Mouse (Mus musculus) neural tube, embryonic 14.5 days (tissue): ENCODE results near the gene Prdx5. TPM values are rescaled to one million over a fixed set of nuclear protein-coding genes. Genes with fewer than 3 reads are reported as not detected.

Source experiments
- ATAC-seq: fragments of 200-750 bp; cut with Nextera tagmentation; 2 replicates; pipeline ENCODE4 v1.8.0; 2017; ENCODE audit warnings: low read depth, mild to moderate bottlenecking, moderate TSS enrichment, moderate library complexity
- H3K27ac ChIP-seq: fragments of 300-500 bp; sonication (generic); 2 replicates; pipeline ENCODE4 v1.5.1; 2014; ENCODE audit warnings: low read depth, mild to moderate bottlenecking, control low read depth, low read length, moderate library complexity, mixed read lengths
- H3K27me3 ChIP-seq: fragments of 300-500 bp; sonication (generic); 2 replicates; pipeline ENCODE4 v1.6.1; 2014; ENCODE audit warnings: low read length; ENCODE audit not compliant: control insufficient read depth, insufficient read depth
- H3K36me3 ChIP-seq: fragments of 300-500 bp; sonication (generic); 2 replicates; pipeline ENCODE4 v1.6.1; 2014; ENCODE audit warnings: low read length, mixed read lengths; ENCODE audit not compliant: control insufficient read depth, insufficient read depth
- H3K4me1 ChIP-seq: fragments of 300-500 bp; sonication (generic); 2 replicates; pipeline ENCODE4 v1.6.1; 2014; ENCODE audit warnings: low read length; ENCODE audit not compliant: control insufficient read depth, insufficient read depth
- H3K4me2 ChIP-seq: fragments of 300-500 bp; sonication (generic); 2 replicates; pipeline ENCODE4 v1.6.1; 2014; ENCODE audit warnings: mild to moderate bottlenecking, low read depth, low read length, control low read depth
- H3K4me3 ChIP-seq: fragments of 300-500 bp; sonication (generic); 2 replicates; pipeline ENCODE4 v1.5.1; 2014; ENCODE audit warnings: low read depth, low read length, control low read depth, mixed read lengths
- H3K9ac ChIP-seq: fragments of 300-500 bp; sonication (generic); replicated peaks from 2 replicates; pipeline ENCODE4 v1.6.1; 2014; ENCODE audit warnings: low read depth, mild to moderate bottlenecking, control low read depth, low read length, mixed read lengths
- H3K9me3 ChIP-seq: fragments of 300-500 bp; sonication (generic); 2 replicates; pipeline ENCODE4 v1.6.1; 2016; ENCODE audit warnings: low read length; ENCODE audit not compliant: control insufficient read depth
- WGBS: fragments of 180-500 bp; shearing (Covaris S2); extraction: QIAGEN DNeasy Blood & Tissue Kit; methylation state at CpG from one replicate; pipeline ENCODE4 v1.1.7; 2014; 5-methylcytosine and 5-hydroxymethylcytosine counted together
- polyA plus RNA-seq: library from polyadenylated mRNA; unstranded; fragments of >200 nt; fragmentation: Nextera tagmentation; extraction: Ambion mirVana; gene quantifications from 2 replicates; pipeline ENCODE4 v1.2.1, GENCODE M21; 2014

Prdx5 gene
- polyA plus RNA-seq, 1 experiment from 2014 or later = 272 TPM

DNA sequence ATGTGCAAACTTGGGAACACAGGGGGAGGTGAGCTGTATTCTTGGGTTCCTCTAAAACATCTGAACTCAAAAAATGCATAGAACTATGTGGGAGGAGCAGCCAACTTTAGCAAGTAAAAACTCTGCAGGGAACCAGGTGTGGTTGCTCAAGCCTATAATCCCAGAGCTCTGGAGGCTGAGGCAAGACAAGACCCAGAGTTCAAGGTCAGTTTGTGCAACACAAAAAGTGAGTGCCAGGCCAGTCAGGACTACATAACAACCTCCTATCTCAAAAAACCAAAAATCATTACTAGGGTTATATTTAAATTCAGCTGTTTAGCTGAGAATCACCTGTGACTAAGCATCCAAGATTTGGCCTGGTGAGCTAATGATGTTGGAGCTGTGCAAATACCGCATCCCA is 22.1 kb upstream of the Prdx5 start:
- Histone ChIP-seq H3K9ac (no peak overlapping the region), H3K9me3 (no peaks in the 10 kb centered on the region), H3K27me3 (peaks cover 54% of the 10 kb centered on the region), H3K36me3 (no peaks in the 10 kb centered on the region), H3K27ac (no peak overlapping the region), H3K4me3 (no peak overlapping the region), H3K4me1 (peaks cover 11% of the 10 kb centered on the region), H3K4me2 (no peak overlapping the region)
- 53% methylated on average over 1 of the region's 1 CpGs for WGBS
- no peak for ATAC-seq

DNA sequence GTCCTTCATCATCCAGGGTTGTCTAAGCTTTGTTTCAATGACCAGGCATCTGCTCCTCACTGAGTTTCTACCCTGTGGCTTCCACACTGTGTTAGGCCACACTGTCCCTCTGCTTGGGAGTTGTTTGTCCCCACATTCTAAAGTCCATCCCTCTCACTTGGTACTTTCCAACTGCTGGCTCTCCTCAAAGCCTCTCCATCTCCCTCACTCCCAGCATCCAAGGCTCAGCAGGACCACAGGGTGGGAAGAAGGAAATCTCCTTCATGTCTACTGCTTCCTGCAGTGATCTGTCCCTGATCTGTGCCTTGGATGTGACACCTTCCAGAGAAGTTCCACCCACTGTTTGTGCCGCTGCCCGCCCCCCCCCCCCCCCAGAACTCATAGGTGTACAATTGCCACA is 21.1 kb upstream of the Prdx5 start:
- H3K4me3 ChIP-seq = no peak overlapping the region
- no peaks in the 10 kb centered on the region for H3K36me3 ChIP-seq
- WGBS = 0% methylated on average over 2 of the region's 2 CpGs
- H3K9ac ChIP-seq = no peak overlapping the region
- H3K4me2 ChIP-seq = no peak overlapping the region
- peaks cover 61% of the 10 kb centered on the region for H3K27me3 ChIP-seq
- H3K27ac ChIP-seq = no peak overlapping the region
- H3K4me1 ChIP-seq = peaks cover 11% of the 10 kb centered on the region
- no peak for ATAC-seq
- no peaks in the 10 kb centered on the region for H3K9me3 ChIP-seq

DNA sequence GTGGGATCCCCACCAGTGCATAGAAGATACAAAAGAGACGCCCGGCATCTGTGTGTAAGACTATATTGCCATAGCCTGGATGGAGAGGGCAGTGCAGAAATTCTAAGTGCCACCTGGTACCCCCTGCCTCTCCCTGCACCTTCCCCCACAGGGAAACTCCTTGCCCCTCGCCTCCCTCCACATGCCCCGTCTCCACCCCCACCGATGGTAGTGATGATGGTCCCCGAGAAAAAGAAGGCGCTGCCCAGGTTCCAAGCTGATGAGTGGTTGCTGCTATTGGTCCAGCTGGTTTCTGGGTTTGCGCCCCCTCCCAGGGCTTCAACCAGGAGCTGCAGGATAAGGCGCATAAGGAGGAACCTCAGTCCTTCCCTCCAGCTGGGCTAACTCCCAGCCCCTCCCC is 18.2 kb upstream of the Prdx5 start:
- Histone ChIP-seq H3K27me3 (peaks cover 70% of the 10 kb centered on the region), H3K36me3 (no peaks in the 10 kb centered on the region), H3K9ac (no peak overlapping the region), H3K4me1 (no peaks in the 10 kb centered on the region), H3K9me3 (no peaks in the 10 kb centered on the region), H3K4me3 (no peak overlapping the region), H3K27ac (no peak overlapping the region), H3K4me2 (no peak overlapping the region)
- WGBS = 11% methylated on average over 9 of the region's 9 CpGs
- ATAC-seq = no peak

DNA sequence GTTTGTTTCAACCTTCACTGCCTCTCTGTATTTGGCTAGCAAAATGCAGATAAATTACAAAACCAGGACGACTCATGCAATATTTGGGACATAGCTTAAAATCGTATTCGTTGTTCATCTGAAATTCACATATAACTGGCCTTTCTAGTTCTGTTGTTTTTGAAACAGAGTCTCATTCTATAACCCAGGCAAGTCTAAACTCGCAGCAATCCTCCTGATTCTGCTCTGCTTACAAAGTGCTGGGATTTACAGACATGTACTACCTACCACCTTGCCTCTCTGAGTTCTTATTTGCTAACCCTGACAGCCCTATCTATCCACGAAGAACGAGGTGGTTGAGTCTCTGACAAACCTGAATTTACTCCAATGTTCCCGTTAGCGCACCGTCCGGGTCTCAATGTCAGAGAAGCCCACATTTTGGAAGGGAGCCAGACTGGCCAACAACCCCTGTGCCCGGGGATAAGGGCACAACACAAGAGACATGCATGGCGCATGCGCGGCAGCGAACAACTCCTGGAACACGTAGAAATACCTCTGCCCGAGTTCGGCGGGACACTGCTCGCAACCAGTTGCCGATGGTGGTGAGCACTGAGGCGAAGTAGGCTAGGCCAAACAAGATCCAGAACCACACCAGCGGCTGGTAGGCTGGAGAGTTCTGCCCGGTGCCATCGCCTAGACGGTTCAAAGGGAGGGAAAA is 16.8 kb upstream of the Prdx5 start:
- no peaks in the 10 kb centered on the region for H3K36me3 ChIP-seq
- no peaks in the 10 kb centered on the region for H3K9me3 ChIP-seq
- peak overlapping the region; percentile 18; the same call in 1 of the 2 replicates for H3K4me3 ChIP-seq
- no peak for ATAC-seq
- H3K4me2 ChIP-seq = peak overlapping the region; percentile 41
- H3K27ac ChIP-seq = no peak overlapping the region
- no peaks in the 10 kb centered on the region for H3K4me1 ChIP-seq
- H3K9ac ChIP-seq = no peak overlapping the region
- 10% methylated on average over 26 of the region's 26 CpGs for WGBS
- peaks cover 60% of the 10 kb centered on the region for H3K27me3 ChIP-seq

DNA sequence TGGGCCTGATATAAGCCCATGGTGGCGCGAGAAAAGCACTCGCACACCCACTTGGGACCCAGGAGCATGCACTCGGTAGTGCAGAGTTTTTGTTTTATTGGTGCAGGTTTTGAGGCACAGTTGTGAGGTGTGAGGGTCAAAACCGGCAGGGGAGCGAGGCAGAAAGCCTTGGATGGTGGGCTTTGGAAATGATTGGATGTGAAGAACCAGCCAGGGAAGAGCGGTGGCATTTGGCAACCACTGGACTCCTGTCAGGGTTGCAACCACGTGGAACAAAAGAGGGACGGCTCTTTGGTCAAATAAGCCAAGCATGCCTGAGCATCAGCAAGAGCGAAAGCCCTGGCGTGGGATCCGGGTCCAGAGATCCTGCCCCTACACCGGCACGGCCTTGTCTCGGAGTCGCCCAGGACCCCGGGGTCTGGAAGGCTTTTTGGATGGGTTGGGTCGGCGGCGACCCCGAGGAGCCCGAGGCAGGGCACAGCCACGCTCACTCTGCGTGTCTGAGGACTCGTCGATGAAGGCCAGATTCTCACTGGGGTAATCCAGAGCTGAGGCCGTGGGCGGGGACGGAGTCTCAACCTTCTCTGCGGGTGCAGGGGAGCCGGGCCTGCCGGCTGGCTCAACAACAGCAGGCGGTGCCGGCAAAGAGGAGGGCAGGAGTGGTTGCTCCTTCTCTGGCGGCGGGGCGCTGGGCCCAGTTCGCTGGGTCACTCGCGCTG is 15.9 kb upstream of the Prdx5 start:
- Histone ChIP-seq H3K9me3 (no peaks in the 10 kb centered on the region), H3K4me3 (peak overlapping the region; percentile 9; the same call in 1 of the 2 replicates), H3K4me2 (no peak overlapping the region), H3K27ac (no peak overlapping the region), H3K9ac (no peak overlapping the region), H3K36me3 (no peaks in the 10 kb centered on the region), H3K4me1 (peaks cover 3% of the 10 kb centered on the region), H3K27me3 (peaks cover 57% of the 10 kb centered on the region)
- 5% methylated on average over 40 of the region's 40 CpGs for WGBS
- no peak for ATAC-seq

DNA sequence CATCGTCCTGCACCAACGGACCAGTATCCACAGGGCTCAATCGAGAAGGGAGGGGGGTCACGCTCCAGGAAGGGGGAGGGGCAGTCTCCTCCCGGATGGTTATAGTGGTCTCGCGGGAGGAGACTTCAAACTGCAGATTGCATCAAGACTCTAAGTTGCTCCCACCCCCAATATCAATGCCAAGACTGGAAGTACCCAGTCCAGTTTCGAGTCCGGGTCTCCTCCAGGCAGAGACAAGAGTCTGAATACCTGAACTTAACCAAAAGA is 15.3 kb upstream of the Prdx5 start, which contains the start of gene Catsperz:
Gene Catsperz (minus strand): TSS at position 74 of the 267 bp plus-strand sequence.
- Histone ChIP-seq H3K9me3 (no peaks in the 10 kb centered on the region), H3K27ac (no peak within 1 kb of the TSS), H3K4me2 (peak within 1 kb of the TSS; percentile 11; the same call in 1 of the 2 replicates), H3K27me3 (peaks cover 56% of the 10 kb centered on the region), H3K4me3 (peak within 1 kb of the TSS; percentile 9; the same call in 1 of the 2 replicates), H3K4me1 (peaks cover 8% of the 10 kb centered on the region), H3K9ac (no peak within 1 kb of the TSS), H3K36me3 (no peaks in the 10 kb centered on the region)
- WGBS = 2% methylated on average over 9 of the region's 9 CpGs
- ATAC-seq = no peak

DNA sequence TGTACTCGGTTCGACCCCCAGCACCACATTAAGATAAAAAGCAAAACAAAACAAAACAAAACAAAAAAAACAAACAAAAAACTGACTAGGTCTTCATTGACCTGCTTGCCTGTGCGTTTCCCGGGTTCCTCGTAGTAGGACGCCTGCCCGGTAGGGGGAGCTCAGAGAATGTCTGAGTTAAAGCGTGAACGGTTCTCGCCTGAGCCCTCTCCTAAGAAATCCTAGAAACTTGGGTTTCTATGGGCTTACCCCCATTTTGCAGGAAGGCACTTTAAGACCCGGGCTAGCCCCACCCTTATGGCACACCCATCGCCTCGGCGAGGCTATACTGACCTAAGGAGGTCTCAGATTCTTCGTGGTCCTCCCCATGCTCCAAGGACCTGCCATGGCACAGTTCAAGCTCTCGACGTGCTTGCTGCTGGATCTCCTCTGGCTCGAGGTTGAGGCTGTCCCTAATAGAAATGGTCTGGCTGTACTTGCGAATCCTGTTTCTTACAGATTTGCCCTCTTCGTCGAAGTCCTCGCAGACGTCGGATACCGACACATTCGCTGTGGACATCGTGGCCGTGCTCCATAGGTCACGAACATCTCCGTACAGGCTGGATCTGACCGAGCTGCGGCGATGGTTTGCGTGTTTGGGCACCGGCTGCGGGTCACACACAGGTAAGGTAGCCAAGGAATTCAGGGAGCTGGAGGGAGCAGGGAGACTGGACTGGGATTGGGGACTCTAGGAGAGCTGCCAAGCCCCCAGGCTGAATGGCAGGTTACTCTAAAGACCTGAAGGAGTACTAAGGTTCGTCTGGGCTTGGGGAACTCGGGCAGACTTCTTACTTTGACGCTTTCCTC is 14.8 kb upstream of the Prdx5 start:
- no peak overlapping the region for H3K4me3 ChIP-seq
- peak overlapping the region; percentile 11; the same call in 1 of the 2 replicates for H3K4me2 ChIP-seq
- H3K36me3 ChIP-seq = no peaks in the 10 kb centered on the region
- ATAC-seq = no peak
- H3K4me1 ChIP-seq = peaks cover 14% of the 10 kb centered on the region
- peaks cover 54% of the 10 kb centered on the region for H3K27me3 ChIP-seq
- H3K27ac ChIP-seq = no peak overlapping the region
- 3% methylated on average over 39 of the region's 39 CpGs for WGBS
- no peaks in the 10 kb centered on the region for H3K9me3 ChIP-seq
- H3K9ac ChIP-seq = no peak overlapping the region

DNA sequence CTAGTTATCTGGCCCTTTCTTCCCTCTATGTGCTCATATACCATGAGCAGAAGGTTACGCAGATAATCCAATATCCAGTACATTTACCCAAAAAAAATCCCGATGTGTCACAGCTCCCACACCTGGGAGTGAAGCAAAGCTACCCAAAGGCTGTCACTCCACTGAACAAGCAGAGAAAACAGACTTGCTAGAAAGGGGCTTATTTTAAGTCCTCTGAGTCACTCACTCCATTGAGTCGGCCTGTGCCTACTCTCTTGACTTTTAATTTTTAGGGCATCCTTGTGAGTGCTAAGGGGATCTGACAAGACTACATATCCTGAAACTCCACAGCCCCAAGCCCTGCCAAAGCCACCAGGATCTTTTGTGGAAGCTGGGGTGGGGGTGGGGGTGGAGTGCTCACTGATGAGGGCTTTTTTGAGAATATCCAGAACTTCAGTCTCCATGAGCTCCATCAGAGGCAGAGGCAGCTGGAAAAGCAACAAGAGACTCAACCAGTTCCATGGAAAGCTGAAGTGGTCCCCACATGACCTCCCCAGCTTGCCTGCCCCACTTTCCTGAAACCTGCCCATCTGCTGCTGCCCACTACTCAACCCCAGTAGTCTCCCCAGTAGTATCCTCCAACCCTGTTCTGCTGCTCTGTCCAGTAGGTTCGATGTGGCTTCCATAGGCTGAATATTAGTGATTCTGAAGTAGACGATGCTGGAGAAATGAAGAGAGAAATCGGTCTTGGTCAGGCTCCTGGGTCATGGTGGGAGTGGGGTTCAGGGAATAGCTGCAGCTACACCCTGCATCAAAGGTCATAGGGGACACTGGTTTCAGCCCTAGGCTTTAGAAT is 13.2 kb upstream of the Prdx5 start:
- Histone ChIP-seq H3K9me3 (no peaks in the 10 kb centered on the region), H3K4me3 (peak overlapping the region; percentile 73; the same call in 1 of the 2 replicates), H3K4me1 (peaks cover 14% of the 10 kb centered on the region), H3K9ac (no peak overlapping the region), H3K27me3 (peaks cover 48% of the 10 kb centered on the region), H3K36me3 (no peaks in the 10 kb centered on the region), H3K4me2 (peak overlapping the region; percentile 96; the same call in 1 of the 2 replicates), H3K27ac (no peak overlapping the region)
- ATAC-seq = no peak
- WGBS = 67% methylated on average over 6 of the region's 6 CpGs
